Mouse (Mus musculus): ENCODE data around the gene Mettl16.

Mettl16 gene

GRCm38 (mm10) chr11:74845784-74846183, 75.2 kb downstream of the Mettl16 start:
- no peak for DNase-seq (ENCODE audit: low spot score)

GRCm38 (mm10) chr11:74847919-74848521, 77.4 kb downstream of the Mettl16 start:
- DNase-seq (ENCODE audit: low spot score) = peak; percentile 70

- no peak for DNase-seq (ENCODE audit: low spot score)
Observed at GRCm38 (mm10) chr11:74850998-74851661, 80.5 kb downstream of the Mettl16 start.

- DNase-seq (ENCODE audit: low spot score) = no peak
Observed at GRCm38 (mm10) chr11:74857756-74858155, 87.1 kb downstream of the Mettl16 start.

- no peak for DNase-seq (ENCODE audit: low spot score)
Observed at GRCm38 (mm10) chr11:74862129-74862528, 91.5 kb downstream of the Mettl16 start.

- no peak for DNase-seq (ENCODE audit: low spot score)
Observed at GRCm38 (mm10) chr11:74863471-74863870, 92.8 kb downstream of the Mettl16 start.

- DNase-seq (ENCODE audit: low spot score) = no peak
Observed at GRCm38 (mm10) chr11:74864421-74864820, 93.8 kb downstream of the Mettl16 start.

- DNase-seq (ENCODE audit: low spot score) = no peak
Observed at GRCm38 (mm10) chr11:74865252-74865651, 94.6 kb downstream of the Mettl16 start.

- DNase-seq (ENCODE audit: low spot score) = no peak
Observed at GRCm38 (mm10) chr11:74866640-74867039, 96.0 kb downstream of the Mettl16 start.

- DNase-seq (ENCODE audit: low spot score) = no peak
Observed at GRCm38 (mm10) chr11:74867181-74867580, 96.6 kb downstream of the Mettl16 start.

- DNase-seq (ENCODE audit: low spot score) = no peak
Observed at GRCm38 (mm10) chr11:74868046-74868760, 97.6 kb downstream of the Mettl16 start.

GRCm38 (mm10) chr11:74869603-74870002, 99.0 kb downstream of the Mettl16 start:
- DNase-seq (ENCODE audit: low spot score) = no peak

- DNase-seq (ENCODE audit: low spot score) = no peak
Observed at GRCm38 (mm10) chr11:74870544-74870943, 99.9 kb downstream of the Mettl16 start.

GRCm38 (mm10) chr11:74870991-74871622, 100.5 kb downstream of the Mettl16 start:
- no peak for DNase-seq (ENCODE audit: low spot score)

GRCm38 (mm10) chr11:74874630-74875029, 104.0 kb downstream of the Mettl16 start:
- DNase-seq (ENCODE audit: low spot score) = no peak

GRCm38 (mm10) chr11:74876801-74877200, 106.2 kb downstream of the Mettl16 start:
- no peak for DNase-seq (ENCODE audit: low spot score)

All from spleen, adult 12 weeks (tissue).